Mouse (Mus musculus) heart, postnatal 0 days (tissue): ENCODE data around the gene Acsm2.

Experiments used
- CTCF ChIP-seq: IDR thresholded peaks from 2 replicates; pipeline ENCODE4 v1.5.1; 2016; ENCODE audit warnings: antibody characterized with exemption, control low read depth, low read depth
- EP300 ChIP-seq: IDR thresholded peaks from 2 replicates; pipeline ENCODE4 v1.6.1; 2016; ENCODE audit warnings: antibody characterized with exemption, low read depth

GRCm38 (mm10) chr7:119528617-119529016 is 25.5 kb upstream of the Acsm2 start:
- TF ChIP-seq CTCF (no peak), EP300 (no peak)
